Mouse (Mus musculus) lung, embryonic 16.5 days (tissue): ENCODE measurements at regions not wholly inside any gene's neighbourhood (a gene's known extent, or its start where the extent isn't known, plus 50 kb on each side); places are given as distances from the start of the nearest gene placed in this dataset.
"Not testable (repeated sequence)": the region's sequence is repeated elsewhere in the genome, so short reads cannot be mapped to it uniquely, and the experiment has no call there.

Experiments
- ATAC-seq: fragments of 200-750 bp; cut with Nextera tagmentation; 2 replicates; pipeline ENCODE4 v1.8.0; 2017; ENCODE audit warnings: low read depth, mild to moderate bottlenecking, moderate library complexity
- H3K27ac ChIP-seq: fragments of 300-500 bp; sonication (generic); 2 replicates; pipeline ENCODE4 v1.5.1; 2014; ENCODE audit warnings: mild to moderate bottlenecking, control low read depth, low read length
- H3K27me3 ChIP-seq: fragments of 300-500 bp; sonication (generic); 2 replicates; pipeline ENCODE4 v1.6.1; 2014; ENCODE audit warnings: low read depth, low read length, mixed read lengths; ENCODE audit not compliant: control insufficient read depth, insufficient read depth
- H3K36me3 ChIP-seq: fragments of 300-500 bp; sonication (generic); 2 replicates; pipeline ENCODE4 v1.6.1; 2014; ENCODE audit warnings: low read length; ENCODE audit not compliant: control insufficient read depth, insufficient read depth
- H3K4me1 ChIP-seq: fragments of 300-500 bp; sonication (generic); replicated peaks from 2 replicates; pipeline ENCODE4 v1.6.1; 2014; ENCODE audit warnings: low read length, mixed read lengths; ENCODE audit not compliant: control insufficient read depth, insufficient read depth
- H3K4me2 ChIP-seq: fragments of 300-500 bp; sonication (generic); 2 replicates; pipeline ENCODE4 v1.6.1; 2014; ENCODE audit warnings: low read depth, low read length, control low read depth
- H3K4me3 ChIP-seq: fragments of 300-500 bp; sonication (generic); 2 replicates; pipeline ENCODE4 v1.5.1; 2014; ENCODE audit warnings: mild to moderate bottlenecking, low read length, control low read depth
- H3K9ac ChIP-seq: fragments of 300-500 bp; sonication (generic); 2 replicates; pipeline ENCODE4 v1.6.1; 2014; ENCODE audit warnings: low read length, control low read depth
- H3K9me3 ChIP-seq: fragments of 300-500 bp; sonication (generic); 2 replicates; pipeline ENCODE4 v1.6.1; 2016; ENCODE audit warnings: low read length; ENCODE audit not compliant: control insufficient read depth
- WGBS: fragments of 180-500 bp; shearing (Covaris S2); extraction: QIAGEN DNeasy Blood & Tissue Kit; methylation state at CpG from one replicate; pipeline ENCODE4 v1.1.7; 2014; 5-methylcytosine and 5-hydroxymethylcytosine counted together

DNA sequence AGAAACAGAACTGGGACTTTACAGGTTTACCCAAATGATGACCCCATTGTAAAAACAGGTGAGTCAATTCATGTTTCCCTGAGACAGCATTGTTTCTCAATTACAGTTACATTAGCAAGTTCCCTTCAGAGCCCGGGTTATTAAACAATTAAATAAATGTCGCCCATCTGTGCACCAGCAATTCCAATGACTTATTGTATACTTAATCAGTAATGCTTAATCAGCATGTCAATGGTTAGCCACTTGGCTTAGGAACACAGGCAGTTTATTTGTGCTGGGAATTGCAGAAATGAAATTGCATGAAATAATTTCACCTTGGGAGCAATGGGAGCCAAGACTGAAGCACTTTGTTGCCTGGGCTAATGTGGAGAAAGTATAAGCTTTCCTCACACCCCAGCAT, 364.3 kb downstream of the Kif2b start:
- ATAC-seq, result no peak
- Histone ChIP-seq H3K4me1 (no peaks in the 10 kb centered on the region), H3K4me2 (no peak overlapping the region), H3K36me3 (no peaks in the 10 kb centered on the region), H3K9me3 (no peaks in the 10 kb centered on the region), H3K27me3 (no peaks in the 10 kb centered on the region), H3K27ac (no peak overlapping the region), H3K4me3 (no peak overlapping the region), H3K9ac (no peak overlapping the region)
- WGBS, result 64% methylated on average over 2 of the region's 2 CpGs

GRCm38 (mm10) chr11:91206470-91206869, 370.9 kb downstream of the Kif2b start:
- WGBS, result 75% methylated on average over 7 of the region's 7 CpGs

DNA sequence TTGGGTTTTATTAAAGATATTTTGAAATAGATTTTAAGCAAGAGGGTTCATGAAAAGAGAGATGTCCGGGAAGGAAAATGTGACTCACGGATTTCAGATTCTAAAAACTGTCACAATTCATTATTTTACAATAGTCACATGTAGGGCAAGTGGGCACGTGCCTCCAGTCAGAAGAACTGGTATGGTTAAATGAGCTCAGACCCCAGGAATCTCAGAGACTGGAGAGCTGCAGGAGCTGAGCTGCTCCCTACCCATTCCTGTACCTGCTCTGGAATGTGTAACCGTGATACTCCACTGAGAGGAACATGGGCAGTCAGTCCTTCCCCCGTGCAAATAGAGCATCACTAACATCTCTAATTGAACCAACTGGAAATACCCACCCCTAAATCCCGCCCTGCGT, 372.9 kb downstream of the Kif2b start:
- Histone ChIP-seq H3K27me3 (no peaks in the 10 kb centered on the region), H3K4me3 (no peak overlapping the region), H3K9ac (no peak overlapping the region), H3K4me2 (no peak overlapping the region), H3K9me3 (no peaks in the 10 kb centered on the region), H3K36me3 (no peaks in the 10 kb centered on the region), H3K27ac (no peak overlapping the region), H3K4me1 (no peaks in the 10 kb centered on the region)
- ATAC-seq, result 0 out of 2 replicates have a peak, but pooled peaks have one; percentile 28
- 45% methylated on average over 7 of the region's 7 CpGs for WGBS

More at GRCm38 (mm10) chr11:91206470-91206869, 370.9 kb downstream of the Kif2b start:
- Histone ChIP-seq H3K27ac (no peak overlapping the region), H3K36me3 (no peaks in the 10 kb centered on the region), H3K4me3 (no peak overlapping the region), H3K4me2 (no peak overlapping the region), H3K4me1 (no peaks in the 10 kb centered on the region), H3K27me3 (no peaks in the 10 kb centered on the region), H3K9ac (no peak overlapping the region), H3K9me3 (no peaks in the 10 kb centered on the region)
- ATAC-seq, result no peak

DNA sequence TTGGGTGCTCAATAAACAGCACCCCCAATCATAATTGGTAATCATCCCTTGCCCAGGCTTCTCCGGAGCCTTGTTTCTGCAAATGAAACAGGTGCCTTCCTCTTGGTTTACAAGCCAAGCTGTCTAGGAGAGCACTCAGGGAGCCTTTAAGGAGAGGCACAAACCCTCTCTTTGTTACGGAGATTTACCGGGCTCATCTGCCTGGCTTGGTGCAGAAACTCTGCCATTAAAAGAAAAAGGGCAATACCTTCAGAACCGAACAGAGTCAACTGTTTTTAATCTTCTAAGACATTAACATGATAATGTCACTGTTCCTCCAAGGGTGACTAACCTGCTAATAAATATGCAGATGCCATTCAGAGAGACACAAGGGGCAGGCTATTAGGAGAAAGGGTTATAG, 380.5 kb downstream of the Kif2b start:
- no peak overlapping the region for H3K9ac ChIP-seq
- no peak overlapping the region for H3K4me3 ChIP-seq
- no peak overlapping the region for H3K27ac ChIP-seq
- no peaks in the 10 kb centered on the region for H3K27me3 ChIP-seq
- no peaks in the 10 kb centered on the region for H3K4me1 ChIP-seq
- WGBS, result 30% methylated on average over 4 of the region's 4 CpGs
- H3K4me2 ChIP-seq, result no peak overlapping the region
- H3K9me3 ChIP-seq, result no peaks in the 10 kb centered on the region
- ATAC-seq, result no peak
- H3K36me3 ChIP-seq, result no peaks in the 10 kb centered on the region

DNA sequence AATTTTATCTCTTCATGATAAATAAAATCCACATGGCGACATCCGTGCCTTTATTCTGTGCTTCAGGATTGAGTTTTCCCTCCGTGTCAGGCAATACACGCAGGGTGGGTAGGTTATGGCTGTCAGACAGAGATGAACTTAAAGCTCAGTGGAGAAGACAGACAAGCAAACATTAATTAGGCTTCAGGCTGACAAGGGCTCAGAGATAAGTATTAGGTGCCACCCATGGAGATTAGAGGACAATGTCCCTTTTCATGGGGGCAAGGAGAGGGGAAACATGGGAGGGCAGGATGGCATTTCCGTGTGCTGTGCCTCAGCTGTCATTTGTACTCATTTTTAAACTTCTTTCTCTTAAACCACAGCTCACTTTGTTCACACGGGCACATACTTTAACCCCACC, 381.0 kb downstream of the Kif2b start:
- H3K36me3 ChIP-seq, result no peaks in the 10 kb centered on the region
- H3K9me3 ChIP-seq, result no peaks in the 10 kb centered on the region
- H3K4me2 ChIP-seq, result no peak overlapping the region
- no peak overlapping the region for H3K4me3 ChIP-seq
- no peaks in the 10 kb centered on the region for H3K27me3 ChIP-seq
- no peak overlapping the region for H3K27ac ChIP-seq
- no peaks in the 10 kb centered on the region for H3K4me1 ChIP-seq
- ATAC-seq, result no peak
- no peak overlapping the region for H3K9ac ChIP-seq
- WGBS, result 29% methylated on average over 6 of the region's 6 CpGs

GRCm38 (mm10) chr11:91167336-91167735, 410.0 kb downstream of the Kif2b start:
- not testable (repeated sequence) for H3K27ac ChIP-seq, H3K9ac ChIP-seq, H3K4me1 ChIP-seq, H3K36me3 ChIP-seq, H3K9me3 ChIP-seq, H3K27me3 ChIP-seq, ATAC-seq, H3K4me2 ChIP-seq, H3K4me3 ChIP-seq
- WGBS, result 44% methylated on average over 2 of the region's 2 CpGs

GRCm38 (mm10) chr11:91133753-91134270, 443.5 kb downstream of the Kif2b start:
- Histone ChIP-seq H3K4me3 (no peak overlapping the region), H3K27me3 (no peaks in the 10 kb centered on the region), H3K9me3 (no peaks in the 10 kb centered on the region), H3K36me3 (no peaks in the 10 kb centered on the region), H3K4me2 (no peak overlapping the region), H3K27ac (no peak overlapping the region), H3K9ac (no peak overlapping the region), H3K4me1 (no peaks in the 10 kb centered on the region)
- 0 out of 2 replicates have a peak, but pooled peaks have one; percentile 10 for ATAC-seq
- WGBS, result 38% methylated on average over 9 of the region's 9 CpGs

DNA sequence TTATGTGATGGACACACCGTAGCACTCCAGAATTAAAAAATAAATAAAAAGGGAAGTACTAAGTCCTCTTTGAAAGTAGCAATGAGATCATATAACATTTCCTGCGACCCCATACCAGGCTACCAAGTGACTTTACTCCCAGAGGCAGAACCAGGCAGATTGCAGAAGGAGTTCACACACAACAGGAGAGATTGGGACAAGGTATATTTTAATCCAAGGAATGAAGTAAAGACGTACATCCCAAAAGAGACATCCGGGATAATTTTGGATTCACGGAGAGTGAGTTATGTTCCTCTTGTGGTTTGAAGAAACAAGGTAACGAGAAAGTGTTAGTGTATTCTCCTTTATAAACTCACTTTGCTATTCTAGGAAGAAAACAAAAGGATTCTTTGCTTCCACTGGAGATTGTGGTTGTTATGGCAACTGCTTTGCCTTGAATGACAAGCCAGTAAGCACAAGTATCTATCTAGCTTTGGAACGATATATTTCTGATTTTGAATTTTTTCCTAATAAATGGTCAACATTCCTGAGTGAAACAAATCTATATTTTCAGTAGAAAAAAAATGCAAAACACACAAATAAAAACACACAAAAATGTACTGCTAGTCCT, 444.5 kb downstream of the Kif2b start:
- Histone ChIP-seq H3K36me3 (no peaks in the 10 kb centered on the region), H3K9ac (no peak overlapping the region), H3K4me2 (no peak overlapping the region), H3K27me3 (no peaks in the 10 kb centered on the region), H3K9me3 (no peaks in the 10 kb centered on the region), H3K4me1 (no peaks in the 10 kb centered on the region), H3K4me3 (no peak overlapping the region), H3K27ac (no peak overlapping the region)
- ATAC-seq, result no peak
- 78% methylated on average over 7 of the region's 7 CpGs for WGBS

- H3K4me3 ChIP-seq, result no peak overlapping the region
- H3K4me1 ChIP-seq, result no peaks in the 10 kb centered on the region
- no peak overlapping the region for H3K4me2 ChIP-seq
- H3K9ac ChIP-seq, result no peak overlapping the region
- 40% methylated on average over 6 of the region's 6 CpGs for WGBS
- H3K27me3 ChIP-seq, result no peaks in the 10 kb centered on the region
- H3K27ac ChIP-seq, result no peak overlapping the region
- no peaks in the 10 kb centered on the region for H3K9me3 ChIP-seq
- no peaks in the 10 kb centered on the region for H3K36me3 ChIP-seq
- no peak for ATAC-seq
Observed at GRCm38 (mm10) chr11:91131960-91132359, 443.8 kb upstream of the Tom1l1 start.

DNA sequence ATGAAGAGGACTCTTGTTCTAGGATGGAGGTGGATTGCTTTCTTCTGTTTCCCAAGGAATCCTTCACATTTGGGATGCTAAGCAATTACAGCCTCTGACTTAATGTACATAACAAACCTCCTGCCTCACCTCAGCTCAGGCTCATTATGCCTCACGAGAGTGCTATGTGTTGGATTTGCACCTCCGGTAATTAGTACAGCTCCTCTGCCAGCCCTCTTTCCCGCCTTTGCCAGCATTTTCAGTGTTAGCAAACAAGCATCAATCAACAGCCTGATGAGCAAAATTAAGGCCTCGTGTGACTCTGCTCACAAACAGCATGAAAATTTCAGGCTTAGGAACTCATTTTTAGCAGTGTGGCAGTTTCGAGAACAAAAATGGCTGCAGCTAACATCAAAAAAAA, 410.0 kb upstream of the Tom1l1 start:
- H3K36me3 ChIP-seq, result no peaks in the 10 kb centered on the region
- no peak overlapping the region for H3K27ac ChIP-seq
- H3K9ac ChIP-seq, result no peak overlapping the region
- no peaks in the 10 kb centered on the region for H3K27me3 ChIP-seq
- H3K9me3 ChIP-seq, result no peaks in the 10 kb centered on the region
- no peak overlapping the region for H3K4me2 ChIP-seq
- 53% methylated on average over 5 of the region's 5 CpGs for WGBS
- H3K4me1 ChIP-seq, result no peaks in the 10 kb centered on the region
- no peak overlapping the region for H3K4me3 ChIP-seq
- no peak for ATAC-seq
